ENCODE assay signal across 16 mouse cellular contexts in the genomic region with DNA sequence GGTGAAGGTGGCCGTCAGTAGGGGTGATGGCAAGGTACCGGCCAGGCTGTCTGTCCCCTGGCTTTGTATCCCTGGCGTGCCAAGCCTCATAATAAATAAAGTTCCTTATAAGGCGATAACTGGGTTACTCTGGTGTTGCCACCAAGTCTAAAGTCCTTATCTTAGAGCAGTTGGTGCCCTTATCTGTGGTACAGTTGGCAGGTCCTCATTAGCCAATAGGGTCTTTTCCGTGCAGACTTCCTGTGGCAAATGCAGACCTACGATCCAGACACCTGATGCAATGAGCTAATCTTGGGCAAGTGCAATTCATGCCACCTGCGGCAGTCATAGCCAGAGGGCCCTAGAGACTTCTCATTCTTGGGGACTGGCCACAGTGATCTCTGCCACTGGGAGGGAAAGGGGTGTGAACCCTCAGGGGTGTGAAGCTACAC. TPM values are rescaled to one million over a fixed set of nuclear protein-coding genes. Genes with fewer than 3 reads are reported as not detected.
DNase-seq lines count a peak whose midpoint lies in the region; ATAC-seq lines count a peak whose summit lies in the region.
"Had no signal": no experiment of that assay in that cellular context is flagged by ENCODE, and none has a peak within 500 bp of the region (broad histone marks: within the 10 kb centered on the region; RNA-seq: fewer than 3 reads in every experiment).

No protein-coding gene starts in this region.

- H3K27ac ChIP-seq in liver, embryonic 16.5 days (ENCODE audit: low read length), result peak overlapping the region; percentile 92
- no peak overlapping the region for H3K27ac ChIP-seq in stomach, embryonic 16.5 days (ENCODE audit: low read length)
- H3K27ac ChIP-seq in hindbrain, embryonic 11.5 days (ENCODE audit: low read depth, low read length), result no peak overlapping the region
- H3K27ac ChIP-seq in hindbrain, embryonic 13.5 days, result no peak overlapping the region
- H3K27ac ChIP-seq: heart, adult 2 months; hindbrain, embryonic 12.5 days; limb, embryonic 15.5 days had no signal

- intact Hi-C loops in heart, postnatal 25 days (cut with DNase I), result no loop called here

- peak; percentile 24 for DNase-seq in heart, postnatal 4 days
- no peak for DNase-seq in heart, postnatal 25 days (ENCODE audit: low spot score)
- DNase-seq in adrenal gland, postnatal 25 days, result no peak
- no peak for DNase-seq in hindbrain, embryonic 11.5 days (ENCODE audit: low spot score)
- DNase-seq: adrenal gland, adult 2 months; cerebellum, adult 2 months; heart, adult 2 months; kidney, postnatal 14 days; layer of hippocampus, postnatal 36 days; thymus, postnatal 14 days had no signal

- H3K9ac ChIP-seq in liver, embryonic 16.5 days (ENCODE audit: low read depth, low read length), result peak overlapping the region; percentile 61
- H3K9ac ChIP-seq in stomach, embryonic 16.5 days (ENCODE audit: low read length), result no peak overlapping the region
- no peak overlapping the region for H3K9ac ChIP-seq in hindbrain, embryonic 11.5 days (ENCODE audit: low read depth, low read length)
- H3K9ac ChIP-seq in hindbrain, embryonic 13.5 days, result no peak overlapping the region
- H3K9ac ChIP-seq: hindbrain, embryonic 12.5 days; limb, embryonic 15.5 days had no signal

- peak; percentile 77 for ATAC-seq in granulocyte monocyte progenitor cell, adult 5-6 weeks (replicated peaks; ENCODE audit: poor library complexity, severe bottlenecking)
- ATAC-seq in liver, embryonic 16.5 days (ENCODE audit: low read depth), result peak; percentile 92
- ATAC-seq in stomach, embryonic 16.5 days (ENCODE audit: insufficient read depth, low FRiP score), result peak; percentile 68; the same call in 1 of the 2 replicates
- ATAC-seq in hindbrain, embryonic 11.5 days (ENCODE audit: low FRiP score), result no peak
- ATAC-seq in hindbrain, embryonic 13.5 days (ENCODE audit: low FRiP score), result no peak

- peak overlapping the region; percentile 17; the same call in 1 of the 2 replicates for H3K4me3 ChIP-seq in liver, embryonic 16.5 days (ENCODE audit: low read depth, low read length)
- H3K4me3 ChIP-seq in stomach, embryonic 16.5 days (replicated peaks; ENCODE audit: low read length), result no peak overlapping the region
- no peak overlapping the region for H3K4me3 ChIP-seq in hindbrain, embryonic 11.5 days (ENCODE audit: low read depth, low read length)
- no peak overlapping the region for H3K4me3 ChIP-seq in hindbrain, embryonic 13.5 days
- H3K4me3 ChIP-seq: heart, adult 2 months; hindbrain, embryonic 12.5 days; limb, embryonic 15.5 days had no signal

- no peaks in the 10 kb centered on the region for H3K9me3 ChIP-seq in liver, embryonic 16.5 days (replicated peaks; ENCODE audit: control insufficient read depth, low read length)
- H3K9me3 ChIP-seq in stomach, embryonic 16.5 days (replicated peaks; ENCODE audit: control insufficient read depth, low read length), result no peaks in the 10 kb centered on the region
- no peaks in the 10 kb centered on the region for H3K9me3 ChIP-seq in hindbrain, embryonic 11.5 days (ENCODE audit: control insufficient read depth, low read length)
- H3K9me3 ChIP-seq in hindbrain, embryonic 13.5 days, result no peaks in the 10 kb centered on the region
- H3K9me3 ChIP-seq: hindbrain, embryonic 12.5 days; limb, embryonic 15.5 days had no signal

- peak overlapping the region; percentile 60 for H3K4me2 ChIP-seq in liver, embryonic 16.5 days (ENCODE audit: low read depth, low read length)
- H3K4me2 ChIP-seq in stomach, embryonic 16.5 days (ENCODE audit: low read depth, low read length), result no peak overlapping the region
- H3K4me2 ChIP-seq in hindbrain, embryonic 11.5 days (replicated peaks; ENCODE audit: low read depth, low read length), result no peak overlapping the region
- no peak overlapping the region for H3K4me2 ChIP-seq in hindbrain, embryonic 13.5 days
- H3K4me2 ChIP-seq: hindbrain, embryonic 12.5 days; limb, embryonic 15.5 days had no signal

- 14% methylated on average over 7 of the region's 7 CpGs for WGBS in liver, embryonic 16.5 days (ENCODE audit: insufficient replicate concordance)
- 72% methylated on average over 7 of the region's 7 CpGs for WGBS in stomach, embryonic 16.5 days
- WGBS in hindbrain, embryonic 11.5 days, result 91% methylated on average over 7 of the region's 7 CpGs
- 93% methylated on average over 7 of the region's 7 CpGs for WGBS in hindbrain, embryonic 13.5 days

- no peaks in the 10 kb centered on the region for H3K36me3 ChIP-seq in liver, embryonic 16.5 days (ENCODE audit: control insufficient read depth, insufficient read depth)
- no peaks in the 10 kb centered on the region for H3K36me3 ChIP-seq in stomach, embryonic 16.5 days (ENCODE audit: control insufficient read depth, insufficient read depth, low read length)
- no peaks in the 10 kb centered on the region for H3K36me3 ChIP-seq in hindbrain, embryonic 11.5 days (ENCODE audit: control insufficient read depth, insufficient read depth, low read length)
- no peaks in the 10 kb centered on the region for H3K36me3 ChIP-seq in hindbrain, embryonic 13.5 days
- H3K36me3 ChIP-seq: hindbrain, embryonic 12.5 days; limb, embryonic 15.5 days had no signal

- peaks cover 31% of the 10 kb centered on the region for H3K4me1 ChIP-seq in liver, embryonic 16.5 days (ENCODE audit: control insufficient read depth, low read depth, low read length)
- H3K4me1 ChIP-seq in stomach, embryonic 16.5 days (ENCODE audit: control insufficient read depth, insufficient read depth, low read length), result no peaks in the 10 kb centered on the region
- no peaks in the 10 kb centered on the region for H3K4me1 ChIP-seq in hindbrain, embryonic 11.5 days (replicated peaks; ENCODE audit: control insufficient read depth, insufficient read depth, low read length)
- H3K4me1 ChIP-seq in hindbrain, embryonic 13.5 days (replicated peaks), result no peaks in the 10 kb centered on the region
- H3K4me1 ChIP-seq: hindbrain, embryonic 12.5 days; limb, embryonic 15.5 days had no signal

- H3K27me3 ChIP-seq in liver, embryonic 16.5 days (ENCODE audit: control insufficient read depth, insufficient read depth, low read depth, low read length), result no peaks in the 10 kb centered on the region
- H3K27me3 ChIP-seq in stomach, embryonic 16.5 days (ENCODE audit: control insufficient read depth, insufficient read depth, low read length), result no peaks in the 10 kb centered on the region
- no peaks in the 10 kb centered on the region for H3K27me3 ChIP-seq in hindbrain, embryonic 11.5 days (ENCODE audit: control insufficient read depth, insufficient read depth, low read length)
- H3K27me3 ChIP-seq in hindbrain, embryonic 13.5 days, result 0 out of 2 replicates have a peak, but pooled peaks cover 3% of the 10 kb centered on the region
- H3K27me3 ChIP-seq: hindbrain, embryonic 12.5 days; limb, embryonic 15.5 days had no signal

RNA-seq across cellular contexts. Expression of a gene that starts 9.2 kb away (rescaled TPM):
- 1 to 10 TPM; 1.3 to 1.6 TPM for total RNA-seq in heart, postnatal 4 days (2021)
- 1 to 10 TPM in 1 of 2 experiments, under 1 TPM in 1; 0.99 to 1.2 TPM for total RNA-seq in heart, postnatal 25 days (2021)
- 25.4 and 27.4 TPM in 2 replicates for total RNA-seq in granulocyte monocyte progenitor cell, adult 5-6 weeks (2014; fragmentation: Nextera tagmentation)
- total RNA-seq in granulocyte monocyte progenitor cell, adult 5-6 weeks (2017), result 32.5 and 44.6 TPM in 2 replicates
- 1.8 TPM in 2 replicates for polyA plus RNA-seq in liver, embryonic 16.5 days (2015; fragmentation: Nextera tagmentation; extraction: Ambion mirVana)
- polyA plus RNA-seq in stomach, embryonic 16.5 days (2015; fragmentation: Nextera tagmentation; extraction: Ambion mirVana), result 6.9 and 8.7 TPM in 2 replicates
- total RNA-seq in adrenal gland, postnatal 25 days (2021), result 3.8 and 6.3 TPM in 2 replicates
- 0.14 and 0.15 TPM in 2 replicates for polyA plus RNA-seq in hindbrain, embryonic 11.5 days (2014; fragmentation: Nextera tagmentation; extraction: Ambion mirVana)
- polyA plus RNA-seq in hindbrain, embryonic 13.5 days (2015; fragmentation: Nextera tagmentation; extraction: Ambion mirVana), result 0.13 and 0.17 TPM in 2 replicates

RNA-seq across cellular contexts. Expression of a gene that starts 23.2 kb away (rescaled TPM):
- total RNA-seq in heart, postnatal 4 days (2021), result 1 to 10 TPM; 2.4 to 2.5 TPM
- total RNA-seq in heart, postnatal 25 days (2021), result 1 to 10 TPM; 3.0 to 3.9 TPM
- total RNA-seq in granulocyte monocyte progenitor cell, adult 5-6 weeks (2014; fragmentation: Nextera tagmentation), result 11.3 and 23.0 TPM in 2 replicates
- 26.9 and 34.5 TPM in 2 replicates for total RNA-seq in granulocyte monocyte progenitor cell, adult 5-6 weeks (2017)
- polyA plus RNA-seq in liver, embryonic 16.5 days (2015; fragmentation: Nextera tagmentation; extraction: Ambion mirVana), result 0.46 and 0.76 TPM in 2 replicates
- polyA plus RNA-seq in stomach, embryonic 16.5 days (2015; fragmentation: Nextera tagmentation; extraction: Ambion mirVana), result 3.9 and 4.7 TPM in 2 replicates
- total RNA-seq in adrenal gland, postnatal 25 days (2021), result 4.9 and 6.3 TPM in 2 replicates
- polyA plus RNA-seq in hindbrain, embryonic 11.5 days (2014; fragmentation: Nextera tagmentation; extraction: Ambion mirVana), result 6.6 and 9.0 TPM in 2 replicates
- 25.7 and 26.2 TPM in 2 replicates for polyA plus RNA-seq in hindbrain, embryonic 13.5 days (2015; fragmentation: Nextera tagmentation; extraction: Ambion mirVana)

RNA-seq across cellular contexts. Expression of a gene that starts 50.6 kb away (rescaled TPM):
- total RNA-seq in heart, postnatal 4 days (2021), result not detected
- under 1 TPM; 0.42 to 0.52 TPM for total RNA-seq in heart, postnatal 25 days (2021)
- total RNA-seq in granulocyte monocyte progenitor cell, adult 5-6 weeks (2014; fragmentation: Nextera tagmentation), result 4.7 and 7.9 TPM in 2 replicates
- 2.3 and 2.5 TPM in 2 replicates for total RNA-seq in granulocyte monocyte progenitor cell, adult 5-6 weeks (2017)
- 20.3 and 30.0 TPM in 2 replicates for polyA plus RNA-seq in liver, embryonic 16.5 days (2015; fragmentation: Nextera tagmentation; extraction: Ambion mirVana)
- polyA plus RNA-seq in stomach, embryonic 16.5 days (2015; fragmentation: Nextera tagmentation; extraction: Ambion mirVana), result 250 and 388 TPM in 2 replicates
- 58.0 and 58.6 TPM in 2 replicates for total RNA-seq in adrenal gland, postnatal 25 days (2021)
- polyA plus RNA-seq in hindbrain, embryonic 11.5 days (2014; fragmentation: Nextera tagmentation; extraction: Ambion mirVana), result 0.99 and 1.7 TPM in 2 replicates
- polyA plus RNA-seq in hindbrain, embryonic 13.5 days (2015; fragmentation: Nextera tagmentation; extraction: Ambion mirVana), result 1.4 and 2.1 TPM in 2 replicates

Comparison
In these comparisons a context has a peak if more than half of its experiments do, and no peak if none do; other contexts are left out.
1. ATAC-seq: peak in granulocyte monocyte progenitor cell, adult 5-6 weeks (single experiment), liver, embryonic 16.5 days (single experiment) and stomach, embryonic 16.5 days (single experiment); none in hindbrain, embryonic 11.5 days (single experiment) and hindbrain, embryonic 13.5 days (single experiment).